Comparison of ENCODE assay signal across 9 mouse cellular contexts in genomic region chr2:83337364-83337763, GRCm38 (mm10).
DNase-seq lines count a peak whose midpoint lies in the region; ATAC-seq and TF ChIP-seq lines count a peak whose summit lies in the region.
"Had no signal": no experiment of that assay in that cellular context is flagged by ENCODE, and none has a peak within 500 bp of the region (broad histone marks: within the 10 kb centered on the region; RNA-seq: fewer than 3 reads in every experiment).

No protein-coding gene starts in this region.

- no peaks in the 10 kb centered on the region for H3K9me3 ChIP-seq in intestine, postnatal 0 days (ENCODE audit: control insufficient read depth)
- H3K9me3 ChIP-seq in intestine, embryonic 15.5 days: no peaks in the 10 kb centered on the region
- H3K9me3 ChIP-seq: embryonic facial prominence, embryonic 12.5 days had no signal

- DNase-seq in A20 (ENCODE audit: low read depth, low spot score) (peak; percentile 35), MEL-GATA-1-ER (ENCODE audit: extremely low read depth, low read depth) (peak; percentile 27)
- peak; percentile 14 for DNase-seq in embryo, embryonic 9.5 days (ENCODE audit: extremely low spot score)
- DNase-seq in left cerebral cortex, postnatal 25 days (ENCODE audit: low spot score in 2 of 2): peak; percentile 8 to 47
- DNase-seq in spleen, adult 18-20 months: no peak
- DNase-seq in spleen, postnatal 36 days (ENCODE audit: low spot score in 2 of 2): no peak

- ATAC-seq in intestine, postnatal 0 days: no peak
- ATAC-seq in intestine, embryonic 15.5 days: no peak

- H3K4me3 ChIP-seq in intestine, postnatal 0 days (ENCODE audit: low read depth, low read length): no peak overlapping the region
- no peak overlapping the region for H3K4me3 ChIP-seq in intestine, embryonic 15.5 days (replicated peaks)
- H3K4me3 ChIP-seq: embryonic facial prominence, embryonic 12.5 days had no signal

- no peak overlapping the region for H3K27ac ChIP-seq in intestine, postnatal 0 days (ENCODE audit: low read depth, low read length)
- H3K27ac ChIP-seq in intestine, embryonic 15.5 days: no peak overlapping the region
- H3K27ac ChIP-seq: embryonic facial prominence, embryonic 12.5 days had no signal

- intact Hi-C loops in left cerebral cortex, postnatal 25 days (cut with DNase I): loop anchor here (10.0 kb wide), 2 partner anchors 763 to 1273 kb away; no protein-coding TSS in a partner anchor

- peak; percentile 67 for TF ChIP-seq CTCF in intestine, postnatal 0 days (IDR thresholded peaks at IDR 0.05; ENCODE audit: low read depth)

- H3K27me3 ChIP-seq in intestine, postnatal 0 days (replicated peaks; ENCODE audit: control insufficient read depth, insufficient read depth, low read length): no peaks in the 10 kb centered on the region
- H3K27me3 ChIP-seq in intestine, embryonic 15.5 days (replicated peaks): no peaks in the 10 kb centered on the region
- H3K27me3 ChIP-seq: embryonic facial prominence, embryonic 12.5 days had no signal

- no peaks in the 10 kb centered on the region for H3K4me1 ChIP-seq in intestine, postnatal 0 days (replicated peaks; ENCODE audit: control insufficient read depth, insufficient read depth, low read length)
- H3K4me1 ChIP-seq in intestine, embryonic 15.5 days (replicated peaks): no peaks in the 10 kb centered on the region
- H3K4me1 ChIP-seq: embryonic facial prominence, embryonic 12.5 days had no signal

- H3K36me3 ChIP-seq in intestine, postnatal 0 days (ENCODE audit: control insufficient read depth, insufficient read depth): no peaks in the 10 kb centered on the region
- H3K36me3 ChIP-seq in intestine, embryonic 15.5 days: no peaks in the 10 kb centered on the region
- H3K36me3 ChIP-seq: embryonic facial prominence, embryonic 12.5 days had no signal

- no peak overlapping the region for H3K4me2 ChIP-seq in intestine, postnatal 0 days (replicated peaks; ENCODE audit: low read depth)
- H3K4me2 ChIP-seq in intestine, embryonic 15.5 days (replicated peaks): no peak overlapping the region
- H3K4me2 ChIP-seq: embryonic facial prominence, embryonic 12.5 days had no signal

- WGBS in intestine, postnatal 0 days: 22% methylated on average over 4 of the region's 4 CpGs
- 34% methylated on average over 4 of the region's 4 CpGs for WGBS in intestine, embryonic 15.5 days

- no peak overlapping the region for H3K9ac ChIP-seq in intestine, postnatal 0 days (ENCODE audit: low read depth, low read length)
- no peak overlapping the region for H3K9ac ChIP-seq in intestine, embryonic 15.5 days
- H3K9ac ChIP-seq: embryonic facial prominence, embryonic 12.5 days had no signal

Comparison
In these comparisons a context has a peak if more than half of its experiments do, and no peak if none do; other contexts are left out.
1. DNase-seq: peak in A20 (single experiment), MEL-GATA-1-ER (single experiment), embryo, embryonic 9.5 days (single experiment) and left cerebral cortex, postnatal 25 days (2 of 2); none in spleen, adult 18-20 months (0 of 2) and spleen, postnatal 36 days (0 of 2).